Mouse (Mus musculus): ENCODE measurements around the gene C1qtnf4. TPM values are rescaled to one million over a fixed set of nuclear protein-coding genes. Genes with fewer than 3 reads are reported as not detected.

C1qtnf4 gene
- polyA plus RNA-seq (2012; rRNA removed): 4.9 and 6.6 TPM in 2 replicates

- Histone ChIP-seq H3K4me3 (replicated peaks; ENCODE audit: extremely low read depth, low read depth, low read length) (no peak within 1 kb of the TSS), H3K4me1 (ENCODE audit: control insufficient read depth, insufficient read depth, low read length) (no peaks in the 10 kb centered on the region; the same call in 1 of the 2 replicates)
- WGBS: 3% methylated on average over 45 of the region's 45 CpGs
- TF ChIP-seq CTCF (IDR thresholded peaks at IDR 0.05; ENCODE audit: insufficient read depth, low read length) (no peak), POLR2A (IDR thresholded peaks at IDR 0.05; ENCODE audit: borderline replicate concordance, extremely low read depth, low read depth, low read length) (no peak)
- no peak for DNase-seq
These were observed at the start of gene C1qtnf4 for GRCm38 (mm10) chr2:90885218-90886041. C1qtnf4 (plus strand) TSS chr2:90885860.

- WGBS: 67% methylated on average over 2 of the region's 2 CpGs
- TF ChIP-seq POLR2A (IDR thresholded peaks at IDR 0.05; ENCODE audit: borderline replicate concordance, extremely low read depth, low read depth, low read length) (no peak), CTCF (IDR thresholded peaks at IDR 0.05; ENCODE audit: insufficient read depth, low read length) (no peak)
- Histone ChIP-seq H3K4me1 (ENCODE audit: control insufficient read depth, insufficient read depth, low read length) (no peaks in the 10 kb centered on the region), H3K4me3 (replicated peaks; ENCODE audit: extremely low read depth, low read depth, low read length) (no peak overlapping the region)
- DNase-seq: no peak
These were observed 47.0 kb upstream of the C1qtnf4 start for GRCm38 (mm10) chr2:90838621-90839020.

GRCm38 (mm10) chr2:90843666-90844065 is 42.0 kb upstream of the C1qtnf4 start:
- H3K4me3 ChIP-seq (replicated peaks; ENCODE audit: extremely low read depth, low read depth, low read length): no peak overlapping the region
- TF ChIP-seq POLR2A (IDR thresholded peaks at IDR 0.05; ENCODE audit: borderline replicate concordance, extremely low read depth, low read depth, low read length) (no peak), CTCF (IDR thresholded peaks at IDR 0.05; ENCODE audit: insufficient read depth, low read length) (no peak)
- H3K4me1 ChIP-seq (ENCODE audit: control insufficient read depth, insufficient read depth, low read length): peaks cover 4% of the 10 kb centered on the region; the same call in 1 of the 2 replicates
- DNase-seq: no peak
- WGBS: 71% methylated on average over 1 of the region's 1 CpGs

GRCm38 (mm10) chr2:90844262-90844661 is 41.4 kb upstream of the C1qtnf4 start:
- DNase-seq: no peak
- TF ChIP-seq POLR2A (IDR thresholded peaks at IDR 0.05; ENCODE audit: borderline replicate concordance, extremely low read depth, low read depth, low read length) (no peak), CTCF (IDR thresholded peaks at IDR 0.05; ENCODE audit: insufficient read depth, low read length) (no peak)
- no peak overlapping the region for H3K4me3 ChIP-seq (replicated peaks; ENCODE audit: extremely low read depth, low read depth, low read length)
- peaks cover 4% of the 10 kb centered on the region; the same call in 1 of the 2 replicates for H3K4me1 ChIP-seq (ENCODE audit: control insufficient read depth, insufficient read depth, low read length)
- WGBS: 81% methylated on average over 5 of the region's 5 CpGs

- no peak for DNase-seq
- no peak for TF ChIP-seq CTCF (IDR thresholded peaks at IDR 0.05; ENCODE audit: insufficient read depth, low read length)
- no peak for TF ChIP-seq POLR2A (IDR thresholded peaks at IDR 0.05; ENCODE audit: borderline replicate concordance, extremely low read depth, low read depth, low read length)
- H3K4me1 ChIP-seq (ENCODE audit: control insufficient read depth, insufficient read depth, low read length): peaks cover 4% of the 10 kb centered on the region; the same call in 1 of the 2 replicates
These were observed 40.4 kb upstream of the C1qtnf4 start for GRCm38 (mm10) chr2:90845234-90845633.

GRCm38 (mm10) chr2:90846171-90846570 is 39.5 kb upstream of the C1qtnf4 start:
- DNase-seq: no peak
- H3K4me1 ChIP-seq (ENCODE audit: control insufficient read depth, insufficient read depth, low read length): peaks cover 4% of the 10 kb centered on the region; the same call in 1 of the 2 replicates
- no peak overlapping the region for H3K4me3 ChIP-seq (replicated peaks; ENCODE audit: extremely low read depth, low read depth, low read length)
- 54% methylated on average over 6 of the region's 6 CpGs for WGBS
- TF ChIP-seq POLR2A (IDR thresholded peaks at IDR 0.05; ENCODE audit: borderline replicate concordance, extremely low read depth, low read depth, low read length) (no peak), CTCF (IDR thresholded peaks at IDR 0.05; ENCODE audit: insufficient read depth, low read length) (no peak)

More at GRCm38 (mm10) chr2:90845234-90845633, 40.4 kb upstream of the C1qtnf4 start:
- 76% methylated on average over 5 of the region's 5 CpGs for WGBS
- H3K4me3 ChIP-seq (replicated peaks; ENCODE audit: extremely low read depth, low read depth, low read length): no peak overlapping the region

GRCm38 (mm10) chr2:90846597-90846954 is 39.1 kb upstream of the C1qtnf4 start:
- Histone ChIP-seq H3K4me3 (replicated peaks; ENCODE audit: extremely low read depth, low read depth, low read length) (peak overlapping the region; percentile 72), H3K4me1 (ENCODE audit: control insufficient read depth, insufficient read depth, low read length) (peaks cover 4% of the 10 kb centered on the region; the same call in 1 of the 2 replicates)
- no peak for DNase-seq
- TF ChIP-seq CTCF (IDR thresholded peaks at IDR 0.05; ENCODE audit: insufficient read depth, low read length) (no peak), POLR2A (IDR thresholded peaks at IDR 0.05; ENCODE audit: borderline replicate concordance, extremely low read depth, low read depth, low read length) (no peak)
- 2% methylated on average over 8 of the region's 8 CpGs for WGBS

- under 1% methylated on average over 67 of the region's 67 CpGs for WGBS
- H3K4me3 ChIP-seq (replicated peaks; ENCODE audit: extremely low read depth, low read depth, low read length): peak within 1 kb of the TSS; percentile 75
- DNase-seq: peak; percentile 98
- TF ChIP-seq CTCF (IDR thresholded peaks at IDR 0.05; ENCODE audit: insufficient read depth, low read length) (no peak), POLR2A (IDR thresholded peaks at IDR 0.05; ENCODE audit: borderline replicate concordance, extremely low read depth, low read depth, low read length) (peak; percentile 99)
- H3K4me1 ChIP-seq (ENCODE audit: control insufficient read depth, insufficient read depth, low read length): peaks cover 4% of the 10 kb centered on the region; the same call in 1 of the 2 replicates
These were observed 38.5 kb upstream of the C1qtnf4 start, which contains the start of gene Mtch2 for GRCm38 (mm10) chr2:90846955-90847680. Mtch2 (plus strand) TSS chr2:90847155.

GRCm38 (mm10) chr2:90847681-90848050 is 38.0 kb upstream of the C1qtnf4 start:
- WGBS: 1% methylated on average over 13 of the region's 13 CpGs
- TF ChIP-seq POLR2A (IDR thresholded peaks at IDR 0.05; ENCODE audit: borderline replicate concordance, extremely low read depth, low read depth, low read length) (no peak), CTCF (IDR thresholded peaks at IDR 0.05; ENCODE audit: insufficient read depth, low read length) (no peak)
- DNase-seq: no peak

More at GRCm38 (mm10) chr2:90847681-90848050, 38.0 kb upstream of the C1qtnf4 start:
- H3K4me1 ChIP-seq (ENCODE audit: control insufficient read depth, insufficient read depth, low read length): peaks cover 4% of the 10 kb centered on the region; the same call in 1 of the 2 replicates
- H3K4me3 ChIP-seq (replicated peaks; ENCODE audit: extremely low read depth, low read depth, low read length): peak overlapping the region; percentile 75

All from lung, adult 2 months (tissue).